Mouse (Mus musculus) hindbrain, embryonic 16.5 days (tissue): ENCODE results near the gene Dand5. TPM values are rescaled to one million over a fixed set of nuclear protein-coding genes. Genes with fewer than 3 reads are reported as not detected.

Experiments
- ATAC-seq: fragments of 200-750 bp; cut with Nextera tagmentation; 2 replicates; pipeline ENCODE4 v1.8.0; 2017; ENCODE audit warnings: moderate TSS enrichment, moderate library complexity
- H3K27ac ChIP-seq: fragments of 300-500 bp; sonication (generic); 2 replicates; pipeline ENCODE4 v1.5.1; 2014; ENCODE audit warnings: low read depth, mild to moderate bottlenecking, control low read depth, low read length, moderate library complexity
- H3K27me3 ChIP-seq: fragments of 300-500 bp; sonication (generic); replicated peaks from 2 replicates; pipeline ENCODE4 v1.6.1; 2014; ENCODE audit warnings: low read length; ENCODE audit not compliant: control insufficient read depth, insufficient read depth
- H3K36me3 ChIP-seq: fragments of 300-500 bp; sonication (generic); 2 replicates; pipeline ENCODE4 v1.6.1; 2014; ENCODE audit warnings: mild to moderate bottlenecking, low read length, moderate library complexity, mixed read lengths; ENCODE audit not compliant: control insufficient read depth, insufficient read depth
- H3K4me1 ChIP-seq: fragments of 300-500 bp; sonication (generic); 2 replicates; pipeline ENCODE4 v1.6.1; 2014; ENCODE audit warnings: low read depth, low read length; ENCODE audit not compliant: control insufficient read depth, insufficient read depth
- H3K4me2 ChIP-seq: fragments of 300-500 bp; sonication (generic); 2 replicates; pipeline ENCODE4 v1.6.1; 2014; ENCODE audit warnings: mild to moderate bottlenecking, low read length, control low read depth, moderate library complexity
- H3K4me3 ChIP-seq: fragments of 300-500 bp; sonication (generic); 2 replicates; pipeline ENCODE4 v1.5.1; 2014; ENCODE audit warnings: mild to moderate bottlenecking, low read length, control low read depth, moderate library complexity
- H3K9ac ChIP-seq: fragments of 300-500 bp; sonication (generic); 2 replicates; pipeline ENCODE4 v1.6.1; 2014; ENCODE audit warnings: low read depth, mild to moderate bottlenecking, control low read depth, low read length, moderate library complexity
- H3K9me3 ChIP-seq: fragments of 300-500 bp; sonication (generic); 2 replicates; pipeline ENCODE4 v1.6.1; 2014; ENCODE audit warnings: mild to moderate bottlenecking, low read length, moderate library complexity; ENCODE audit not compliant: control insufficient read depth
- WGBS: fragments of 180-500 bp; shearing (Covaris S2); extraction: QIAGEN DNeasy Blood & Tissue Kit; methylation state at CpG from one replicate; pipeline ENCODE4 v1.1.7; 2014; 5-methylcytosine and 5-hydroxymethylcytosine counted together
- polyA plus RNA-seq: library from polyadenylated mRNA; unstranded; fragments of >200 nt; fragmentation: Nextera tagmentation; extraction: Ambion mirVana; gene quantifications from 2 replicates; pipeline ENCODE4 v1.2.1, GENCODE M21; 2015

Dand5 gene
- polyA plus RNA-seq, 1 experiment from 2014 or later = 17.1 TPM

DNA sequence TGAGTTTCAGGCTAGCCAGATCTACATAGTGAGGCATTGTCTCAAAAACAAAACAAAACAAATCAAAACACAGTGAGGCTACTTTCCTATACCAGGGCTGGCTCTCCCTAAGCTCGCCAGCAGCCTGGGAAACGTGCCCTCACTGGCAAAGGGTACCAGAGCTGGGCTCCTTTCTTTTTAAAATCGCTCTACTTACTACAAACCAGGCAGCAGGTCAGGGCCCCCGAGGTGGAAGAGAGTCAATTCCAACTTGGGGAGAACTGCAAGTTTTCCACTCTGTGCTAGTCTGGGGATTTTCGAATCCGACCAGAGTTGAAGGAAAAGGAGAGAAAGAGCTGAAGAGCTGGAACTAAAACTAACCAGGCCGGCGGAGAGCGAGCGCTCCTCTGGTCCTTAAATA is 39.9 kb downstream of the Dand5 start:
- no peak overlapping the region for H3K4me2 ChIP-seq
- no peak overlapping the region for H3K9ac ChIP-seq
- no peak overlapping the region for H3K4me3 ChIP-seq
- no peaks in the 10 kb centered on the region for H3K36me3 ChIP-seq
- no peak for ATAC-seq
- peak overlapping the region; percentile 58; the same call in 1 of the 2 replicates for H3K27ac ChIP-seq
- peaks cover 54% of the 10 kb centered on the region for H3K4me1 ChIP-seq
- WGBS = 19% methylated on average over 10 of the region's 10 CpGs
- peaks cover 30% of the 10 kb centered on the region for H3K27me3 ChIP-seq
- no peaks in the 10 kb centered on the region for H3K9me3 ChIP-seq

DNA sequence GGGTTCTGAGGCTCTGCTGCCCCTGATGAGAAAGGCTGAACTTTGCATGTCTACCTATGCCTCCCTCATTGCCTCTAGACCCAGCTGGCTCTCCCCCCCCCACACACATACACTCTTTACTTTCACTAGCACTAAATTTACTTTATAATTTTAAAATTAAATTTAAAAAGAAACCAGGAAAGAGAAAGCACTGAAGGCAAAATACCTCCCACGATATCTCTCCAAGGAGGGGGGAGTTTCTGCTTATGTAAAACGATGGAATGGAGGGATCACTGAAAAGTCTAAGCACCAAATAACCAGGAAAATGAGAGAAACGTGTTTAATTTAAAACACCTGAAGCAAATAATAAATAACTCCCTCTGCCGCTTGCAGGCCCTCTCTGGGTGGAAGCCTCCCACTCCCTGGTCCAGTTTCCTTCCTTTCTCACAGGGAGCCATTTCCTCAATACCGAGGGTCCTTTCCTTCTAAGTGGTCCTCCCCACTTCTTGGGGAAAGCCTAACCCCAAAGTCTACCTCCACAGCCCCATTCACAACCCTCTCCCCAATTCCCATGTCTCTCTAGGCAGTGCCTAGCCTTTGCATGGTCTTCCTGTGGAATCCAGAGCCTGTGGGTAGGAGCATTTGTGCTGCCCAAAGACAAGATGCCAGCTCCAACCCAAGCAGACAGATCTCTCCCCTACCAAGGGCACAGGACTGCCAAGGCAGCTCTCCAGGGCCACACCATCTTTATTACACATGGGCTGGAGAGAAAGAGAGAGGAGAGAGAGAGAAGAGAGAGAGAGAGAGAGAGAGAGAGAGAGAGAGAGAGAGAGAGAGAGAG is 40.7 kb downstream of the Dand5 start:
- Histone ChIP-seq H3K4me2 (no peak overlapping the region), H3K27ac (peak overlapping the region; percentile 58; the same call in 1 of the 2 replicates), H3K4me3 (no peak overlapping the region), H3K4me1 (peaks cover 49% of the 10 kb centered on the region), H3K36me3 (no peaks in the 10 kb centered on the region), H3K9me3 (no peaks in the 10 kb centered on the region), H3K27me3 (peaks cover 32% of the 10 kb centered on the region), H3K9ac (no peak overlapping the region)
- 26% methylated on average over 5 of the region's 5 CpGs for WGBS
- ATAC-seq = no peak

GRCm38 (mm10) chr8:84780949-84781680 is 41.5 kb downstream of the Dand5 start:
- Histone ChIP-seq H3K4me2 (no peak overlapping the region), H3K27ac (peak overlapping the region; percentile 51; the same call in 1 of the 2 replicates), H3K36me3 (no peaks in the 10 kb centered on the region), H3K9ac (no peak overlapping the region), H3K4me1 (peaks cover 42% of the 10 kb centered on the region), H3K4me3 (no peak overlapping the region), H3K27me3 (peaks cover 26% of the 10 kb centered on the region), H3K9me3 (no peaks in the 10 kb centered on the region)
- ATAC-seq = no peak
- WGBS = 15% methylated on average over 6 of the region's 6 CpGs

DNA sequence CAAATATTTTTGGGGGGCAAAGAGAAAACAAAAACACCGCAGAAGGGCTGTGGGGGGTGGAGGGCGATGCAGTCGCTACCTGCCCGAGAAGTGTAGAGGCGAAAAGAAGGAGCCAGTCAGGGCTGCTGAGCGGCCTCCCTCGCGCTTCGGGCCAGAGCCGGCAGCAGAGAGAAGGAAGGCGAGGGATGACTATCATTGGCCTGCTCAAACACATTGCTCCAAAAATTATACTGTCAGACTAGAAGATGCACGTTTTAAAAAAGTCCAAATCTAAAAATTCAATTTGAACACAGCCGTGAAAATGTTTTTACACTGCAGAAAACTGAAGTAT is 42.4 kb downstream of the Dand5 start:
- Histone ChIP-seq H3K4me3 (no peak overlapping the region), H3K4me2 (peak overlapping the region; percentile 39), H3K36me3 (no peaks in the 10 kb centered on the region), H3K27ac (peak overlapping the region; percentile 55), H3K9ac (0 out of 2 replicates have a peak overlapping the region, but pooled peaks have one; percentile 11), H3K4me1 (peaks cover 42% of the 10 kb centered on the region), H3K27me3 (peaks cover 26% of the 10 kb centered on the region), H3K9me3 (no peaks in the 10 kb centered on the region)
- 7% methylated on average over 13 of the region's 13 CpGs for WGBS
- no peak for ATAC-seq

- no peaks in the 10 kb centered on the region for H3K9me3 ChIP-seq
- peaks cover 42% of the 10 kb centered on the region for H3K4me1 ChIP-seq
- no peaks in the 10 kb centered on the region for H3K36me3 ChIP-seq
- peak; percentile 67 for ATAC-seq
- peak overlapping the region; percentile 5; the same call in 1 of the 2 replicates for H3K4me3 ChIP-seq
- H3K4me2 ChIP-seq = peak overlapping the region; percentile 43
- WGBS = 5% methylated on average over 19 of the region's 19 CpGs
- H3K27me3 ChIP-seq = peaks cover 26% of the 10 kb centered on the region
- peak overlapping the region; percentile 55 for H3K27ac ChIP-seq
- 0 out of 2 replicates have a peak overlapping the region, but pooled peaks have one; percentile 11 for H3K9ac ChIP-seq
Measured at GRCm38 (mm10) chr8:84779519-84780224, 43.0 kb downstream of the Dand5 start.

GRCm38 (mm10) chr8:84778638-84779380 is 43.8 kb downstream of the Dand5 start:
- WGBS = 13% methylated on average over 11 of the region's 11 CpGs
- peaks cover 35% of the 10 kb centered on the region for H3K4me1 ChIP-seq
- no peak for ATAC-seq

DNA sequence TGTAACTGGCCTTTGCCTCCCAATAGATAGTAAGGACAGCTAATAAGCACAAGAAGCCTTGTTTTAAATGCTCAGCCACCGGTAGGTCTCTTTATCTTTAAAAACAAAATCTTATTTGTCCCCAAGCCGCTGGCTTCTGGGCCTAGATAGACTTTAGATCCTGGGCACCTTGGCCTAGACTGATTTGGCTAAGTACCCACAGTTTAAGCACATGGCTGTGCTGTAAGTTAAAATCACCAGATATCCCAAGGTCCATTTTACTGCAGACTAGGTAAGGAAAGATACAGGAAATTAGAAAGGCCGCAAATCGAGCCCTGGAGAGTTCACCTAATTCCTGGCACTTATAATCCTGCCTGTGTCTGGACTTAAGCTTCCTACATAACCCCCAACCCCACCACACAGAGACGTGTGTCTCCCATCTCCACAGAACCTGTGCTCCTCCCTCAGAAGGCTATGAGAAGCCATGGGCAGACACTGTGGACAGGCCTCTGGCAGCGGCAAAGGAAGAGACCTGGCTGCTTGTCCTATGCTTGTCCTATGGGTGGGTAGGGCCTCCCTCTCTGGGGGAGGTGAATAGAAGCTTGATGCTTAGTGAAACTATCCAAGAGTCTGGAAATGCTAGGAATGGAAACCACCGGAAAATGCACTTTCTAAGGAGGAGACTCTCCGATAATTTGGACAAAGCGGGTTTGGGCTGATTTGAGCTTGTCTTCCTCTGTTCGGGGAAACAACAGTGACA is 44.6 kb downstream of the Dand5 start:
- H3K4me3 ChIP-seq = no peak overlapping the region
- peak overlapping the region; percentile 20; the same call in 1 of the 2 replicates for H3K4me2 ChIP-seq
- H3K4me1 ChIP-seq = peaks cover 35% of the 10 kb centered on the region
- WGBS = 33% methylated on average over 10 of the region's 10 CpGs
- peaks cover 26% of the 10 kb centered on the region for H3K27me3 ChIP-seq
- H3K36me3 ChIP-seq = no peaks in the 10 kb centered on the region
- H3K27ac ChIP-seq = peak overlapping the region; percentile 55
- H3K9me3 ChIP-seq = no peaks in the 10 kb centered on the region
- ATAC-seq = no peak
- no peak overlapping the region for H3K9ac ChIP-seq

More at GRCm38 (mm10) chr8:84778638-84779380, 43.8 kb downstream of the Dand5 start:
- peaks cover 26% of the 10 kb centered on the region for H3K27me3 ChIP-seq
- H3K4me3 ChIP-seq = no peak overlapping the region
- peak overlapping the region; percentile 55 for H3K27ac ChIP-seq
- no peaks in the 10 kb centered on the region for H3K36me3 ChIP-seq
- 0 out of 2 replicates have a peak overlapping the region, but pooled peaks have one; percentile 15 for H3K9ac ChIP-seq
- peak overlapping the region; percentile 43; the same call in 1 of the 2 replicates for H3K4me2 ChIP-seq
- H3K9me3 ChIP-seq = no peaks in the 10 kb centered on the region

DNA sequence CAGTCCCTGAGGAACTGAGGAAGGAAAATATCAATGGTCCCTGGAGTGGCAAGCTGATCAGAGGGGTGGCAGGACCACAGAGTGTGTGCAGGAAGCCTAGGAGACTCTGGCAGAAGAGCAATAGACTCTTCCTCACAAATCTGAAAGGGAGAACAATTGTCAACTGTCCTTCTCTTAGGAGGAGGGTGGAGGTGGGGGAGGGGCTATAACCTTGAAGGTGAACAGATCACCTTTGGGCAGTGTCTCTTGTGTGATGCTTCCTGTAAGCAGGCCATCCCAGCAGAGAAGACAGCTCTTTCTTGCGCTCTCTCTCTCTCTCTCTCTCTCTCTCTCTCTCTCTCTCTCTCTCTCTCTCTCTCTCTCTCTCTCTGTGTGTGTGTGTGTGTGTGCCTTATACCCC is 46.1 kb downstream of the Dand5 start:
- no peaks in the 10 kb centered on the region for H3K36me3 ChIP-seq
- H3K4me1 ChIP-seq = peaks cover 41% of the 10 kb centered on the region
- H3K4me3 ChIP-seq = no peak overlapping the region
- 63% methylated on average over 1 of the region's 1 CpGs for WGBS
- no peaks in the 10 kb centered on the region for H3K9me3 ChIP-seq
- H3K27me3 ChIP-seq = peaks cover 22% of the 10 kb centered on the region
- H3K9ac ChIP-seq = no peak overlapping the region
- H3K27ac ChIP-seq = no peak overlapping the region; the same call in 1 of the 2 replicates
- H3K4me2 ChIP-seq = no peak overlapping the region
- no peak for ATAC-seq
